Mouse (Mus musculus) G1E-ER4 (cell line): ENCODE measurements around the gene Nsg1. TPM values are rescaled to one million over a fixed set of nuclear protein-coding genes. Genes with fewer than 3 reads are reported as not detected.

Experiments used
- GATA1 ChIP-seq: IDR thresholded peaks from one replicate; pipeline ENCODE4 v1.8.0; 2012; ENCODE audit warnings: low read length, inconsistent platforms
- polyA plus RNA-seq: library from polyadenylated mRNA; stranded (reverse); fragments of >175 nt; gene quantifications from 2 replicates; pipeline ENCODE4 v1.2.3, GENCODE M21; 2012

Gene Nsg1
- polyA plus RNA-seq, 1 experiment: not detected

DNA sequence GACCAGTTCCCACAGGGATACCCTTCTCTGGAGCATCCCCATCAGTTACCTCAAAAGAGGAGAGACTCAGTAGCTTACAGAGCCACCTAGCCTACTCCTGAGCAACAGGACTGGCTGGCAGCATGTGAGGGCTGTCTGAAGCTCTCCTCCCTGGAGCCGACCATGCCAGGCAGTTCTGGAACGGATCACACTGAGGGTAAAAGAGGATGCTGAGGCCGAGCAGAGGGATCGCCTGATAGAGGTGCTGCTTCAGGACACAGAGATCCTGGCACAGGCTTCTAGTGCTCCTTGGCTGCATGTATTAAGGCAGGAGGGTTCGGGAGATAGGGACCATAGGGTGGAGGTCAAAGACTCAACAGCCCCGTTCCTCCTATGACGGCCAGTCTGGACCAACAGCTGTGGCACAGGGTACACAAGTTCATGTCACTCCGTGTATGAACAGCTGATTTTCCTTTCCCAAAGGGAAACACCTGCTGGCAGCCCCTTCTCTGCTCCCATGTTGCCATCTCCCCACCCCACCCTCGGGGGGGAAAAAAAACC is 2.2 kb downstream of the Nsg1 start:
- no peak for TF ChIP-seq GATA1

DNA sequence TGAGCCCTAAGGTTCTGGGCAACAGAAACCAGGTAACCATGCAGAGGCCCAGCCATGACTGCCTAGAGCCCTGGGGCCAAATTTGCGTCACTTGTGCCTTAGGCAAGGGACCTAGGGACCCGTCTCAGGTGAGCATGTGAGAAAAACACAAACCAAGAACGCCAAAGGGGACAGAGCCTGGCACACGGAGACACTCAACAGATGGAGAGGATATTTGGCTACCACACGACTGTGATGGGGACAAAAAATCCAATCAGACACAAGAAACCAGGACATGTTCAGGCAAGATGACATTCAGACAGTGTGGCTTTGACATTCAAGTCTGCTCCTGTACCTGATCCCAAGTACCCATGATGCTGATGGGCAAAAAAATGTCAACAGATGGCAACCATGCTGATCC is 6.1 kb downstream of the Nsg1 start:
- no peak for TF ChIP-seq GATA1

DNA sequence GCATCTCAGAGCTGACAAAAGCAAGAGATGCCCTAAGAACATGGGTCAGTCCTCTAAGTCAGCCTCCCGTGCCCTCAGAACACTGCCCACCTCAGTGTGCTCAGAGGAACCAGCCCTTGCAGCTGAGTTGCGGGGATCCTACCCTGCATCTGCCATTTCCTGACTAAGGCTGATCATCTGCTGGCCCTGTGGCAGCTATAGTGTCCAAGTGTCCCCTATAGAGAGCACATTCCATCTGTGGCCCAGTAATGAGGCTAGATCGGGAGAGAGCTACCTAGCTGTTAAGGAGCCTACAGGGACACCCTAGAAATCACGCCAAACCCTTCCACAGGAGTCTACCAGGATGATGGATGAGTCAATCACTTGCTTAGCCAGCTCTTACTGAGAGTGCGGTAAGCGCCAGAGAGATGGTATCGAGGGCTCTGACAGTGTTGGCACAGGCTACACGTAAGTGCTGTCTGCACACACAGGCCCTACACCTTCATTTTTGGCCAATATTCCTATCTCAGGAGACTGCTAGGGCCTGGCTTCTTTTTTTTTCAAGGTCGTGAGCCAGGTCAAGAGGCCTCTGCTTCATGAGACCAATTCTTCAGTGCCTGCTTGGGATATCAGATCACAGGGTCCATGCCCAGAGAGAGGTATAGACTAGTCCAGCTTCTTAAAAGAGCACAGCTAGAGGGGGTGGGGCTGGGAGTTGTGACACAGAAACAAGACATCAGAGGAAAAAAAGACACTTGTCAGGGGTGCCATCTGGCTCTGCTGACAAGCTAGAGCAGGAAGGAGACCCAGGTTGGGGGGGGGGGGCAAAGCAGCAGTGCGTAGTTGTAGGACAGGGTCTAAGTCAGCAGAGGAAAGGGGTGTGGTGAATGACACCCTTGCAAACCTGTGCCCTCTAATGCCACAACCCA is 7.3 kb downstream of the Nsg1 start:
- TF ChIP-seq GATA1: no peak

DNA sequence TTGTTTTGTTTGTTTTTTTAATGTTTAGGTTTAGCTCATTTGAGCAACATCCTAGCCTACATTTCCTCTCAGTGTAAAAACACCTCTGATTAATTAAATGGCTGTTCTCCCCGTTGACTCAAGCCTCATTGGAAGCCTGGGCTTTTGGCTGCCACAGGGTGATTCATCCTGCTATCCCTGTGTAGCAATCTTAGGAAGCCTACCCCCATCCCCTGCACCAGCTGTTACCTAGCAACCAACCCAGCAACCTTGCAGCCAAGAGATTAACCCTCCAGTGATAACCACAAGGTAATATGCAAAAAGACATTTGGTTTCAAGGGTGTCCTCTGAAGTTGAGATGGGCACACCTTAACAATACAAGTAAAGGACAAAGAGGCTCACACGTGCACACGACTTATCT is 8.4 kb downstream of the Nsg1 start:
- TF ChIP-seq GATA1: no peak

DNA sequence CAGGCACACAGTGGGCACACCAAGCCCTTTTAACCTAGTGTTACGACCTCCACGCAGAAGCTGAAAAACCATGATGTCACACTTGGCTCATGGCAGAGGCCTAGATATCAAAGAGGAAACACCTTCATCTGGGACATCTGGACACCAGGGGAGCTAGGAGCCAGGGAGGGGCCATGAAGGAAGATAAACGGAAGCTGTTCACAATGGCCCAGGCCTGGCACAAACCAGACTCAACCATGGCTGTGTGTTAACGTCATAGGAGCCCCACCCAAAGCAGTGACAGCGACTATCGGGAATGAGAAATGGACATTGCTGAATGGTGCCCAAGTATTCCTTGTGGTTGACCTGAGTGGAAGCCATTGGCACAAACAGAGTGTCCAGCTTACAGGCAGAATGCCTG is 13.2 kb downstream of the Nsg1 start:
- TF ChIP-seq GATA1: no peak

DNA sequence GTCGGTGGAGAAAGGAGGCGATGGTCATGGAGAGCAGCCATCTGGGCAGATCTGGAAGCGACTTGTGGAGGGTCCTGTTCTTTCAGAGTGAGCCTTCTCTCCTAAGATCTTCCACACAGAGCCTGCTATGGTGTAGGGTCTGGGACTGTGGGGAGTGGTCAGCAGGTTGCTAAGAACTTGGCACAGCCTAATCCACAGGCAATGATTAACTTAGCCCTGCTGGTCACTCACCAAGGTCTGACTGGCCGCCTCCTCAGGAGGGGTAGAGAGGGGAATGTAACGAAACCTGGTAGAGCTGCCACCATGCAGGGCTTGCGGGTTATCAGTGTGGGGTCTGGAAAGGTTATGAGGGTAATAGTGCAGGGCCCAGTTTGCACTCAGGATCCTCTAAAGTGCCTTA is 18.8 kb downstream of the Nsg1 start:
- TF ChIP-seq GATA1: no peak

DNA sequence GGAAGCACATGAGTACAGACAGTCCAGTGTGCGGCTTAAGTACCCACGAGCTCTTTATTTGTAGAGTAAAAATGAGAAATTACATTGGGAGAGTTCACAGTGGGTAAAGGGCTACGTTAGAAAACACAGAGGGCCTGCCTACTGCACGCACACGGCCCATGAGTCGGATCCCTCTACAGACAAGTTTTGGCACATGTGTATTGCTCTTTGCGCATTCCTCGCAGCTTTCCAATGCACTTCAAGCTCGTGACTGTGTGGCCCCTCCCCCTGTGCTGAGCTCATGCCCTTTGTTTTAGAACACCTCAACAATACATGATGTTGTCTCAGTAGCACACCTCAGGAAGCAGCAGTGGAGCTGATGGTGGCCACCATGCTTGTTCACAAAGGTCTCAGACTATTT is 22.5 kb downstream of the Nsg1 start:
- no peak for TF ChIP-seq GATA1

DNA sequence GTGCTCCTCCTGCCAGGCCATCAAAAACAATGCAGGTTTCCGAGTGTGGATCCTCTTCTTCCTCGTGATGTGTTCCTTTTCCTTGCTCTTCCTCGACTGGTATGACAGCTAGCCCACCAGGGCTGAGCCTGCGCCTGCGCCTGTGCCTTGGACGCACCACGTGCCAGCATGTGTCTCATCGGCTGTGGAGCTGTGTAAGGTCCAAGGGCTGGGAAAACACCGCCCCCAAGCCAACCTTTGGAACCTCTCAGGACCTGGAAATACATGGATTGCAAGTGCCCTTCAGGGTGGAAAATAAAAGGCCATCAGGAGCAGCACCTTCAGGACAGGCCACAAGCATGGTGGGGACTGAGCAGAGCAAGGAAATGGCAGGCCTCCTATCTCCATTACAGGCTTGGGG is 23.5 kb downstream of the Nsg1 start:
- TF ChIP-seq GATA1: no peak

DNA sequence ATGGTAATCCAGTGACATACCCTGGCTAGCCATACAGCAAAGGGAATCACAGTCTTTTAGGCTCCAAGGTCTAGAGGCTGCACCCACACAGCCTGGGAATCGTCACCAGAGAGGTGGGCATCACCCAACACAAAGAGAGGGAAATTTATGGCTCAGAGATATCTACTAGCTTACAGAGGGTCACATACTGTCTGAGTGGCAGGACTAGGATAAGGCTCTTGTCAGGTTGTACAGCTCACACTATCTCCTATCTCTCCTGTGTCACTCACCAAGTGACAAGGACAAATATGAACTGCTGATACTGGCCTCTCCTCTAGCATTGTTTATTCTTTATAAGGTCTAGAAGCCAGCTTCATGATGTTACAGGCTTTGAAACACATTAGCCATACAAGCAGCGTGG is 30.4 kb downstream of the Nsg1 start:
- no peak for TF ChIP-seq GATA1

DNA sequence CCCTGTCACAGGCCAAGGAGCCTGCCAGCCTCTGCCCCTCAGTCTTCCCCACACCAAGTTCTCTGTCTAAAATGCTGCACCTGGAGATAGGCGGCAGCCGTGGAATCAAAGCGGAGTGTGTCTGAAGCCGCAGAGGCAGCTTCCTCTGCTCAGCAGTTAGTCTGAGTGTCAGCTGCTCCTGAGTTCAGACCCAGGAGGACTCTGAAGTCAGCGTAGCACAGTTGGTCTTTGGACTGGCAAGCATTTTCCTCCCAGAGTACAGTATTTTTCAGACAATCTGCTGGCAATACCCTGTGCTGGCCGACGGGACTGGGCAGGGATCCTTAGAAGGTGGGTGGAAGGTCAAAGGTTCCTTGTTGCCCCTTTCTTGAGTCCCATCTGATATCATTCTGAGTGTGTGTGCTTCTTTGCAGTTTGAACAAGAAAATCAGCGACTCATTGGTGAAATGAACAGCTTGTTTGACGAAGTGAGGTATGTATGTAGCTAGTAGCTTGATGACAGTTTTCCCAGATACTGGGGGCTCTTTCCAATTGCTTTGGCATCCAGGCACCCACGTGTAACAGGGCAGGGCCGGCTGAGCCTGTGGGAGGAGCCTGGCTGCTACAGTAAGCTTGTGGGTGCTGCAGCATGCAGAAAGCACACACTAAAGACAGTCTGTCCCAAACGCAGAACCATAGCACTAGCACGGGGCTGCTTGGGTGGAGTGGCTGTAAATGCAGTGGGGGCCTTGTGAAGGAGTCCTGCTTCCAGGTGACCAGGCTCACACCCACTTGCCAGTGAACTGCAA is 33.0 kb downstream of the Nsg1 start:
- TF ChIP-seq GATA1: no peak

DNA sequence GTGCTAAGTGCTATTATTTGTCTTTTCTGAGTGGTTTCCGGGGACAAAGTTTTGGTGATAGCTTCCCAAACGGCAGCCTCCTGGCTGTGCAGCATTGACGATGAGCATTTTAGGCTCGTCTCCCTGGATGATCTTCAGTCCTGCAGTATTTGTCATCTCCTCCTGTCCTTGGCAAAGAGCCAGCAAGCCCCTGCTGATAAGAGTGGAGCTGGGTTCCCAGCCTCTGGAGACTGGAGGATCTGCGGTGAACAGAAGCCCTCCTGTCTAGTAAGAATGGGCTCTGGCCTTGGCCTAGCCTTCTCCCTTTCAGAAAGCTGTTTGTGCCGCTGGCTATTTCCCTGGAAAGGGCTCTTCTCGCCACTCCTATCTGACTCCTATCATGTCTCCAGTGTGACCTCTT is 38.0 kb downstream of the Nsg1 start:
- no peak for TF ChIP-seq GATA1

DNA sequence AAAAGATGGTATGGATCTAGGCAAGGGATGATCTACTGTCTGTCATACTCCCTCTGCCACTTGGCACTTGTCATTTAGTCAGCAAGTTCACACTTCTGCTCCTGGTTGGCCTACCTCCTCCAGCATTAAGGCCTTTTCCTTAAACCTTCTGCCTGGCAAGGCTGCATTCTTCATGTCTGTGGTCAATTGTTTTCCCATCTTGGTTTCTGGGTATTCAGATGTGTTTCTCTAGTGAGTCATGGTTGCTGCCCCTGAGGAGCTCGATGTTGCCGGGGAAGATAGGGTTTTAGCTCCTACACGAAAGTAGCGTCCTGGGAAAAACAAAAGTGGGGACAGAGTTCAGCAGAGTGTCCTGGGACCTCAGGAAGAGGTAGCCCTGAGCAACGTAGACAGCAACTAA is 40.4 kb downstream of the Nsg1 start:
- no peak for TF ChIP-seq GATA1

DNA sequence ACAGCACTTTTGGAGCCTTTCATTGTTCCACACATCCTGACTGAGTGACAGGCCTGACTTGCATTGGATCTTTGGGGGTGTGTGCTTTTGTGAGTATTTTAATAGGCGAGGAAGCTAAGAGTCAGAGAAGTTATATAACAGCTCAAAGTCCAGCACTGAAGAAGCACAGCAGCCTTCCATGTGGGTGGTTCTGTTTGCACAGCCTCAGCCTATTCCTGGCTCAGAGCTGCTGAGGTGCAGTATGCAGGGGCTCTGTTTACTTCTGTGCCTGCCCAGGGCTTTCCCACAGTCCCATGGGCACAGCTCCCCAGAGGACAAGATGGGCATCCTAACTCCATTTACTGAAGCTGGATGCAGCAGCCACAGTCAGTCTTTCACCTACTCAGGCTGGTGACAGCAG is 42.7 kb downstream of the Nsg1 start:
- TF ChIP-seq GATA1: no peak

DNA sequence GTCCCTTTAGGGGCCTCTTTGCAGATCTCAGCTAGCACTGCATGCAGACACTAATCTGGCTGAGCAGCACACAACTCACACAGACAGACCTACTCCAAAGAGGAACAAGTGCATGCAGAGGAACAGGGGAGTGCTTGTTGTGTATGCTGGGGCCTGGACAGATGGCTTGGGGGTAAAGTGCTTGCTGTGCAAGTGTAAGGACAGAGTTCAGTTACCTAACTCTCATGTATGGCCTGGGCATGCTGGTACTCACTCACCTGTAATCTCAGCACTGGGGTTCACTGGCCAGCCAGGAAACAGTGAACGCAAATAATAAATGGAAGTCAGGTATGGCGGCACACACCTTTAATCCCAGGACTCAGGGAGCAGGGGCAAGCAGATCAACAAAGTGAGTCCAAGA is 45.2 kb downstream of the Nsg1 start:
- TF ChIP-seq GATA1: no peak

DNA sequence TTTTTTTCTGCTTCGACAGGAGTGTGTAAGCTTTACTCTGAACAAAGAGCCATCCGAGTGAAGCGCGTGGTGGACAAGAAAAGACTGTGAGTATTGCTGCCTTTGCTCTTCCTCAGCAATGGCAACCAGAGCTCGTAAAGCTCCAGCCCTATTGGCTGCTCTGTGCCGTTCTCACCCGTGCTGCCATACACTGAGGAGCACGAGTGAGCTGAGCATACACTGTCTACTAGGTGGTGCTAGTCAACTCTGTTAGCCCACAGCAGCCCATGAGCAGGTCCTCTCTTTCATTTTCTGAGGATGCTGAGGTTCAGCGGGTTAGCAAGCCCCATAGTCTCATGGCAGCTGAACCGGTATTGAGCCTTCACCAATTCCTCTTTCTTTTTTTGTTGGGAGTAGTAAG is 52.9 kb downstream of the Nsg1 start:
- TF ChIP-seq GATA1: no peak

DNA sequence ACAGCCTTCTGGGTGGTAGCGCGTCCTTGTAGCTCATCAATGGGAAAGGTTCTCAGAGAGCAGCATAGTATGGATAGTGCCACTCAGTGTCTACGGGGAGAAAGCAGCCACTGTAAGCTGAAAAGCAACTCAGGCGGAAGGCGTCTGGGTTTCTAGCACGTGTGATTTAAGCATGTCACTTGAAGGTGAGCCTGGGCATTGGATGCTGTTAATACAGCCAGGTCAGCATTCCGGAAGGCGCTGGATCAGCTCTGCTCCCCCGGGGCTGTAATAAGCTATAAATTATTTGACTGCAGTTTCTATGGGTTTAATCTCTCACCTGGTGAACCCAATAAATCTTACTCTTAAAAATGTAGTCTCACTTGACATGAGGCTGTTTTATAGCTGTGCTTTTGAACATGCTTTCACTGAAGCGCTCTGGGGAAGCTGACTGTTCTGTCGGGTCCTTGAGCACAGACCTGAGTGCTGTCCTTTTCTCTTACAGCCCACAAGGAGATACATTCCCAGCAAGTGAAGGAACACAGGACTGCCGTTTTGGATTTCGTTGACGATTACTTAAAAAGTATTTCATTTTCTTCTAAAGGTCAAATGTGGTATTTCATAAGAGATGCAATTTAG is 53.5 kb downstream of the Nsg1 start:
- TF ChIP-seq GATA1: no peak
